Mouse (Mus musculus) E14TG2a.4 (cell line): Measurements from ENCODE around the gene Eva1c.

ENCODE experiments used
- CTCF ChIP-seq: conservative IDR thresholded peaks from 2 replicates; pipeline ENCODE4 v1.5.1; 2014; ENCODE audit warnings: low read length
- NANOG ChIP-seq: IDR thresholded peaks from 2 replicates; pipeline ENCODE4 v1.6.1; 2014; ENCODE audit warnings: borderline replicate concordance, low read length, mixed read lengths
- POU5F1 ChIP-seq: IDR thresholded peaks from 2 replicates; pipeline ENCODE4 v1.6.1; 2014; ENCODE audit warnings: low read length, borderline replicate concordance

GRCm38 (mm10) chr16:90890683-90891082 lies 64.2 kb downstream of the Eva1c start:
- TF ChIP-seq CTCF (no peak), POU5F1 (no peak), NANOG (no peak)
